Mouse (Mus musculus): ENCODE results near the gene S1pr4. TPM values are rescaled to one million over a fixed set of nuclear protein-coding genes. Genes with fewer than 3 reads are reported as not detected.

The S1pr4 gene
- polyA plus RNA-seq, 1 experiment from 2014 or later: 1.0 TPM

GRCm38 (mm10) chr10:81544296-81545160, 44.6 kb upstream of the S1pr4 start:
- peak overlapping the region; percentile 75 for H3K27ac ChIP-seq (replicated peaks)
- peak overlapping the region; percentile 90 for H3K4me3 ChIP-seq (ENCODE audit: low read depth, low read length)
- H3K36me3 ChIP-seq (ENCODE audit: control insufficient read depth, insufficient read depth, low read length): no peaks in the 10 kb centered on the region
- H3K9ac ChIP-seq (ENCODE audit: low read length): peak overlapping the region; percentile 88
- under 1% methylated on average over 80 of the region's 93 CpGs for WGBS
- H3K4me2 ChIP-seq (replicated peaks; ENCODE audit: low read depth): peak overlapping the region; percentile 98
- ATAC-seq (ENCODE audit: low FRiP score, low TSS enrichment) (no peak; the same call in 1 of the 2 replicates), DNase-seq (ENCODE audit: low spot score) (peak; percentile 38)
- peaks cover 2% of the 10 kb centered on the region; the same call in 1 of the 2 replicates for H3K4me1 ChIP-seq (replicated peaks; ENCODE audit: control insufficient read depth, insufficient read depth)
- no peak for TF ChIP-seq EP300 (optimal IDR thresholded peaks at IDR 0.05)
- no peak for TF ChIP-seq CTCF (IDR thresholded peaks at IDR 0.05; ENCODE audit: low read depth)
- H3K27me3 ChIP-seq (ENCODE audit: control insufficient read depth, insufficient read depth, low read length): no peaks in the 10 kb centered on the region
- H3K9me3 ChIP-seq (ENCODE audit: control insufficient read depth, low read length): no peaks in the 10 kb centered on the region

- H3K4me2 ChIP-seq (replicated peaks; ENCODE audit: low read depth): peak overlapping the region; percentile 98
- no peak for TF ChIP-seq CTCF (IDR thresholded peaks at IDR 0.05; ENCODE audit: low read depth)
- TF ChIP-seq EP300 (optimal IDR thresholded peaks at IDR 0.05): no peak
- no peaks in the 10 kb centered on the region for H3K9me3 ChIP-seq (ENCODE audit: control insufficient read depth, low read length)
- H3K9ac ChIP-seq (ENCODE audit: low read length): peak overlapping the region; percentile 88
- peak overlapping the region; percentile 75; the same call in 1 of the 2 replicates for H3K27ac ChIP-seq (replicated peaks)
- DNase-seq (ENCODE audit: low spot score) (no peak), ATAC-seq (ENCODE audit: low FRiP score, low TSS enrichment) (no peak)
- WGBS: 61% methylated on average over 1 of the region's 1 CpGs
- no peaks in the 10 kb centered on the region for H3K27me3 ChIP-seq (ENCODE audit: control insufficient read depth, insufficient read depth, low read length)
- no peaks in the 10 kb centered on the region for H3K36me3 ChIP-seq (ENCODE audit: control insufficient read depth, insufficient read depth, low read length)
- peaks cover 2% of the 10 kb centered on the region; the same call in 1 of the 2 replicates for H3K4me1 ChIP-seq (replicated peaks; ENCODE audit: control insufficient read depth, insufficient read depth)
- H3K4me3 ChIP-seq (ENCODE audit: low read depth, low read length): peak overlapping the region; percentile 90
Observed at GRCm38 (mm10) chr10:81543633-81544032, 43.7 kb upstream of the S1pr4 start.

- no peaks in the 10 kb centered on the region for H3K36me3 ChIP-seq (ENCODE audit: control insufficient read depth, insufficient read depth, low read length)
- peak overlapping the region; percentile 88 for H3K9ac ChIP-seq (ENCODE audit: low read length)
- no peaks in the 10 kb centered on the region for H3K27me3 ChIP-seq (ENCODE audit: control insufficient read depth, insufficient read depth, low read length)
- H3K27ac ChIP-seq (replicated peaks): peak overlapping the region; percentile 24; the same call in 1 of the 2 replicates
- DNase-seq (ENCODE audit: low spot score) (no peak), ATAC-seq (ENCODE audit: low FRiP score, low TSS enrichment) (no peak)
- H3K9me3 ChIP-seq (ENCODE audit: control insufficient read depth, low read length): no peaks in the 10 kb centered on the region
- peak overlapping the region; percentile 90; the same call in 1 of the 2 replicates for H3K4me3 ChIP-seq (ENCODE audit: low read depth, low read length)
- TF ChIP-seq CTCF (IDR thresholded peaks at IDR 0.05; ENCODE audit: low read depth) (no peak), EP300 (optimal IDR thresholded peaks at IDR 0.05) (no peak)
- H3K4me2 ChIP-seq (replicated peaks; ENCODE audit: low read depth): peak overlapping the region; percentile 98
- WGBS: 60% methylated on average over 7 of the region's 7 CpGs
- peaks cover 2% of the 10 kb centered on the region; the same call in 1 of the 2 replicates for H3K4me1 ChIP-seq (replicated peaks; ENCODE audit: control insufficient read depth, insufficient read depth)
Observed at GRCm38 (mm10) chr10:81542727-81543460, 43.0 kb upstream of the S1pr4 start.

GRCm38 (mm10) chr10:81541803-81542202, 41.9 kb upstream of the S1pr4 start:
- H3K9me3 ChIP-seq (ENCODE audit: control insufficient read depth, low read length): no peaks in the 10 kb centered on the region
- H3K27me3 ChIP-seq (ENCODE audit: control insufficient read depth, insufficient read depth, low read length): no peaks in the 10 kb centered on the region
- H3K4me2 ChIP-seq (replicated peaks; ENCODE audit: low read depth): peak overlapping the region; percentile 98
- H3K4me1 ChIP-seq (replicated peaks; ENCODE audit: control insufficient read depth, insufficient read depth): peaks cover 2% of the 10 kb centered on the region; the same call in 1 of the 2 replicates
- no peak for ATAC-seq (ENCODE audit: low FRiP score, low TSS enrichment)
- DNase-seq (ENCODE audit: low spot score): peak; percentile 71
- peak overlapping the region; percentile 88 for H3K9ac ChIP-seq (ENCODE audit: low read length)
- H3K27ac ChIP-seq (replicated peaks): peak overlapping the region; percentile 79
- WGBS: 45% methylated on average over 10 of the region's 10 CpGs
- no peaks in the 10 kb centered on the region for H3K36me3 ChIP-seq (ENCODE audit: control insufficient read depth, insufficient read depth, low read length)
- TF ChIP-seq CTCF (IDR thresholded peaks at IDR 0.05; ENCODE audit: low read depth) (no peak), EP300 (optimal IDR thresholded peaks at IDR 0.05) (no peak)
- no peak overlapping the region for H3K4me3 ChIP-seq (ENCODE audit: low read depth, low read length)

GRCm38 (mm10) chr10:81541363-81541762, 41.4 kb upstream of the S1pr4 start:
- no peak for DNase-seq (ENCODE audit: low spot score)
- TF ChIP-seq CTCF (IDR thresholded peaks at IDR 0.05; ENCODE audit: low read depth) (no peak), EP300 (optimal IDR thresholded peaks at IDR 0.05) (no peak)
- Histone ChIP-seq H3K27me3 (ENCODE audit: control insufficient read depth, insufficient read depth, low read length) (no peaks in the 10 kb centered on the region), H3K27ac (replicated peaks) (peak overlapping the region; percentile 79), H3K9ac (ENCODE audit: low read length) (peak overlapping the region; percentile 88; the same call in 1 of the 2 replicates), H3K4me3 (ENCODE audit: low read depth, low read length) (no peak overlapping the region), H3K4me2 (replicated peaks; ENCODE audit: low read depth) (peak overlapping the region; percentile 98; the same call in 1 of the 2 replicates), H3K4me1 (replicated peaks; ENCODE audit: control insufficient read depth, insufficient read depth) (peaks cover 2% of the 10 kb centered on the region; the same call in 1 of the 2 replicates), H3K36me3 (ENCODE audit: control insufficient read depth, insufficient read depth, low read length) (no peaks in the 10 kb centered on the region), H3K9me3 (ENCODE audit: control insufficient read depth, low read length) (no peaks in the 10 kb centered on the region)
- ATAC-seq (ENCODE audit: low FRiP score, low TSS enrichment): no peak
- 61% methylated on average over 5 of the region's 5 CpGs for WGBS
